18 mouse cellular contexts compared by ENCODE assay signal in genomic region chr9:21680448-21680847, GRCm38 (mm10). TPM values are rescaled to one million over a fixed set of nuclear protein-coding genes. Genes with fewer than 3 reads are reported as not detected.
DNase-seq lines count a peak whose midpoint lies in the region; TF ChIP-seq lines count a peak whose summit lies in the region.
"Had no signal": no experiment of that assay in that cellular context is flagged by ENCODE, and none has a peak within 500 bp of the region (broad histone marks: within the 10 kb centered on the region; RNA-seq: fewer than 3 reads in every experiment).

No protein-coding gene starts in this region.

- TF ChIP-seq POLR2A in MEL (IDR thresholded peaks at IDR 0.05; ENCODE audit: control insufficient read depth in 1 of 2, insufficient read depth in 1 of 2, low read depth in 1 of 2, low read length in 2 of 2, poor library complexity in 1 of 2), result no peak

- no peaks in the 10 kb centered on the region for H3K9me3 ChIP-seq in MEL (replicated peaks; ENCODE audit: insufficient read depth, low read length)
- H3K9me3 ChIP-seq: G1E had no signal

- TF ChIP-seq RAD21 in MEL (IDR thresholded peaks at IDR 0.05; ENCODE audit: low read depth, low read length), result no peak

- peak; percentile 39 for DNase-seq in MEL (ENCODE audit: low read depth, low spot score)
- DNase-seq in fat pad, adult 2 months (ENCODE audit: extremely low read depth, low read depth, low spot score), result peak; percentile 56
- no peak for DNase-seq in kidney, adult 8-10 months
- DNase-seq in cerebellum, adult 9-10 months, result no peak
- DNase-seq: adrenal gland, adult 2 months; adrenal gland, adult 8-10 months; adrenal gland, postnatal 10 days; adrenal gland, postnatal 14 days; adrenal gland, postnatal 25 days; adrenal gland, postnatal 36 days; B cell, adult 2 months; cerebellum, adult 11 months; cerebellum, adult 11-12 months; cerebellum, adult 18-20 months; cerebellum, adult 2 months had no signal

- no peak for TF ChIP-seq EP300 in MEL (IDR thresholded peaks at IDR 0.05; ENCODE audit: low read depth in 1 of 2, low read length in 2 of 2)

- H3K79me2 ChIP-seq in MEL (ENCODE audit: control insufficient read depth, insufficient read depth, low read length, poor library complexity), result no peaks in the 10 kb centered on the region

- H3K36me3 ChIP-seq in MEL (ENCODE audit: control insufficient read depth in 1 of 2, insufficient read depth in 2 of 2, low read length in 2 of 2), result peaks cover 0 to 85% of the 10 kb centered on the region in 2 experiments; a peak in 2 of 4 replicates

- H3K27me3 ChIP-seq in MEL (ENCODE audit: control insufficient read depth in 1 of 2, insufficient read depth in 2 of 2, low read length in 2 of 2), result no peaks in the 10 kb centered on the region
- H3K27me3 ChIP-seq: CH12.LX, Patski had no signal

- no peak overlapping the region for H3K27ac ChIP-seq in MEL (ENCODE audit: control insufficient read depth, low read depth, low read length)

- H3K9ac ChIP-seq in MEL (ENCODE audit: control insufficient read depth, low read depth, low read length, poor library complexity, severe bottlenecking), result no peak overlapping the region

- TF ChIP-seq CTCF in MEL (IDR thresholded peaks at IDR 0.05 in 2 of 3, conservative IDR thresholded peaks at IDR 0.05 in 1 of 3; ENCODE audit: control insufficient read depth in 1 of 3, insufficient read depth in 1 of 3, low read depth in 2 of 3, low read length in 3 of 3, poor library complexity in 1 of 3, severe bottlenecking in 1 of 3), result no peak

- no peak overlapping the region for H3K4me3 ChIP-seq in MEL (ENCODE audit: control insufficient read depth in 1 of 2, insufficient read depth in 1 of 2, low read depth in 2 of 2, low read length in 2 of 2)

- H3K4me1 ChIP-seq in MEL (ENCODE audit: control insufficient read depth in 1 of 2, insufficient read depth in 2 of 2, low read length in 2 of 2), result no peaks in the 10 kb centered on the region

TF ChIP-seq in MEL, 35 proteins besides CTCF, POLR2A, EP300 and RAD21:
- no peak for TF ChIP-seq ZKSCAN1 (IDR thresholded peaks at IDR 0.05; ENCODE audit: low read depth, low read length)
- TF ChIP-seq POLR2AphosphoS5 (IDR thresholded peaks at IDR 0.05; ENCODE audit: borderline replicate concordance, low read depth, low read length), result peak; percentile 56; the same call in 1 of the 2 replicates

RNA-seq across cellular contexts. Expression of gene Ldlr, which starts 42.8 kb away (rescaled TPM):
- 58.1 and 69.1 TPM in 2 replicates for total RNA-seq in MEL (2012; rRNA removed)
- 10 to 100 TPM in 1 of 2 experiments, not detected in 1; 90.6 TPM for polyA plus RNA-seq in MEL (2012; ENCODE audit: insufficient read depth in 1 of 2, insufficient read length in 2 of 2, low read depth in 1 of 2, low replicate concordance in 2 of 2, missing spikeins in 1 of 2)

Comparison
In these comparisons a context has a peak if more than half of its experiments do, and no peak if none do; other contexts are left out.
1. DNase-seq: peak in MEL (single experiment) and fat pad, adult 2 months (single experiment); none in kidney, adult 8-10 months (0 of 2) and cerebellum, adult 9-10 months (single experiment).